Comparison of ENCODE assay signal across 8 mouse cellular contexts in genomic region chr9:77750133-77751060, GRCm38 (mm10). TPM values are rescaled to one million over a fixed set of nuclear protein-coding genes. Genes with fewer than 3 reads are reported as not detected.
A peak's percentile ranks its signal among the peaks of the same experiment; 100 is the strongest.
DNase-seq lines count a peak whose midpoint lies in the region; ATAC-seq and TF ChIP-seq lines count a peak whose summit lies in the region.

No protein-coding gene starts in this region.

- under 1% methylated on average over 79 of the region's 79 CpGs for WGBS in forebrain, embryonic 11.5 days
- WGBS in heart, embryonic 16.5 days = under 1% methylated on average over 76 of the region's 79 CpGs
- under 1% methylated on average over 79 of the region's 79 CpGs for WGBS in liver, embryonic 15.5 days (ENCODE audit: insufficient replicate concordance)
- under 1% methylated on average over 79 of the region's 79 CpGs for WGBS in neural tube, embryonic 11.5 days
- under 1% methylated on average over 79 of the region's 79 CpGs for WGBS in stomach, embryonic 16.5 days

- H3K4me3 ChIP-seq in E14TG2a.4 (replicated peaks; ENCODE audit: low read length) = peak overlapping the region; percentile 81
- peak overlapping the region; percentile 57 for H3K4me3 ChIP-seq in forebrain, embryonic 11.5 days (ENCODE audit: low read depth, low read length)
- H3K4me3 ChIP-seq in heart, embryonic 16.5 days (ENCODE audit: low read length) = peak overlapping the region; percentile 73
- H3K4me3 ChIP-seq in liver, embryonic 15.5 days (replicated peaks) = peak overlapping the region; percentile 76
- peak overlapping the region; percentile 56 for H3K4me3 ChIP-seq in neural tube, embryonic 11.5 days (ENCODE audit: low read depth, low read length)
- peak overlapping the region; percentile 75 for H3K4me3 ChIP-seq in stomach, embryonic 16.5 days (replicated peaks; ENCODE audit: low read length)

- no peaks in the 10 kb centered on the region for H3K36me3 ChIP-seq in E14TG2a.4 (ENCODE audit: insufficient read depth, low read length)
- H3K36me3 ChIP-seq in forebrain, embryonic 11.5 days (ENCODE audit: control insufficient read depth, insufficient read depth, low read length) = no peaks in the 10 kb centered on the region
- H3K36me3 ChIP-seq in heart, embryonic 16.5 days (ENCODE audit: control insufficient read depth, insufficient read depth) = no peaks in the 10 kb centered on the region
- no peaks in the 10 kb centered on the region for H3K36me3 ChIP-seq in liver, embryonic 15.5 days (replicated peaks)
- H3K36me3 ChIP-seq in neural tube, embryonic 11.5 days (ENCODE audit: control insufficient read depth, insufficient read depth, low read length) = no peaks in the 10 kb centered on the region
- H3K36me3 ChIP-seq in stomach, embryonic 16.5 days (ENCODE audit: control insufficient read depth, insufficient read depth, low read length) = no peaks in the 10 kb centered on the region

- peaks cover 10% of the 10 kb centered on the region for H3K9me3 ChIP-seq in E14TG2a.4 (ENCODE audit: low read length)
- H3K9me3 ChIP-seq in forebrain, embryonic 11.5 days (ENCODE audit: control insufficient read depth, low read length) = no peaks in the 10 kb centered on the region
- H3K9me3 ChIP-seq in heart, embryonic 16.5 days (replicated peaks; ENCODE audit: control insufficient read depth, low read length) = no peaks in the 10 kb centered on the region
- H3K9me3 ChIP-seq in liver, embryonic 15.5 days (replicated peaks) = no peaks in the 10 kb centered on the region
- H3K9me3 ChIP-seq in neural tube, embryonic 11.5 days (ENCODE audit: control insufficient read depth, low read length) = no peaks in the 10 kb centered on the region
- no peaks in the 10 kb centered on the region for H3K9me3 ChIP-seq in stomach, embryonic 16.5 days (replicated peaks; ENCODE audit: control insufficient read depth, low read length)

- DNase-seq in c-Kit-positive CD71-positive TER-119-negative erythroid progenitor cells, embryonic 14.5 days (ENCODE audit: low read depth) = peak; percentile 70
- DNase-seq in forebrain, embryonic 11.5 days (ENCODE audit: low spot score) = peak; percentile 94
- peak; percentile 96 to 98 for DNase-seq in kidney, postnatal 36 days
- DNase-seq in neural tube, embryonic 11.5 days (ENCODE audit: low spot score) = peak; percentile 93

- H3K4me1 ChIP-seq in E14TG2a.4 (replicated peaks; ENCODE audit: low read depth, low read length) = peaks cover 21% of the 10 kb centered on the region
- no peaks in the 10 kb centered on the region; the same call in 1 of the 2 replicates for H3K4me1 ChIP-seq in forebrain, embryonic 11.5 days (replicated peaks; ENCODE audit: control insufficient read depth, insufficient read depth, low read length)
- peaks cover 9% of the 10 kb centered on the region for H3K4me1 ChIP-seq in heart, embryonic 16.5 days (ENCODE audit: control insufficient read depth, insufficient read depth, low read length)
- peaks cover 32% of the 10 kb centered on the region for H3K4me1 ChIP-seq in liver, embryonic 15.5 days (replicated peaks)
- no peaks in the 10 kb centered on the region for H3K4me1 ChIP-seq in neural tube, embryonic 11.5 days (ENCODE audit: control insufficient read depth, insufficient read depth, low read length)
- H3K4me1 ChIP-seq in stomach, embryonic 16.5 days (ENCODE audit: control insufficient read depth, insufficient read depth, low read length) = peaks cover 10% of the 10 kb centered on the region; the same call in 1 of the 2 replicates

- TF ChIP-seq CTCF in E14TG2a.4 (conservative IDR thresholded peaks at IDR 0.05; ENCODE audit: low read length) = no peak

- H3K27me3 ChIP-seq in E14TG2a.4 (ENCODE audit: insufficient read depth, low read length) = peaks cover 4% of the 10 kb centered on the region; the same call in 1 of the 2 replicates
- H3K27me3 ChIP-seq in forebrain, embryonic 11.5 days (ENCODE audit: control insufficient read depth, insufficient read depth, low read length) = no peaks in the 10 kb centered on the region
- H3K27me3 ChIP-seq in heart, embryonic 16.5 days (ENCODE audit: control insufficient read depth, insufficient read depth, low read length) = no peaks in the 10 kb centered on the region
- peaks cover 13% of the 10 kb centered on the region; the same call in 1 of the 2 replicates for H3K27me3 ChIP-seq in liver, embryonic 15.5 days
- H3K27me3 ChIP-seq in neural tube, embryonic 11.5 days (ENCODE audit: control insufficient read depth, insufficient read depth, low read length) = no peaks in the 10 kb centered on the region
- H3K27me3 ChIP-seq in stomach, embryonic 16.5 days (ENCODE audit: control insufficient read depth, insufficient read depth, low read length) = no peaks in the 10 kb centered on the region

- H3K9ac ChIP-seq in forebrain, embryonic 11.5 days (ENCODE audit: low read length) = peak overlapping the region; percentile 72
- H3K9ac ChIP-seq in heart, embryonic 16.5 days (ENCODE audit: low read length) = peak overlapping the region; percentile 84
- H3K9ac ChIP-seq in liver, embryonic 15.5 days = peak overlapping the region; percentile 75
- peak overlapping the region; percentile 61 for H3K9ac ChIP-seq in neural tube, embryonic 11.5 days (ENCODE audit: low read length)
- peak overlapping the region; percentile 77 for H3K9ac ChIP-seq in stomach, embryonic 16.5 days (ENCODE audit: low read length)

- ATAC-seq in forebrain, embryonic 11.5 days (replicated peaks; ENCODE audit: low FRiP score) = peak; percentile 86
- peak; percentile 86 for ATAC-seq in heart, embryonic 16.5 days (replicated peaks; ENCODE audit: extremely low read depth, insufficient read depth, low FRiP score)
- ATAC-seq in liver, embryonic 15.5 days (ENCODE audit: insufficient read depth) = peak; percentile 79
- peak; percentile 81 for ATAC-seq in neural tube, embryonic 11.5 days (ENCODE audit: insufficient read depth, low FRiP score, low TSS enrichment)
- ATAC-seq in stomach, embryonic 16.5 days (ENCODE audit: insufficient read depth, low FRiP score) = peak; percentile 84

- H3K27ac ChIP-seq in forebrain, embryonic 11.5 days (ENCODE audit: low read depth, low read length) = peak overlapping the region; percentile 82
- peak overlapping the region; percentile 86 for H3K27ac ChIP-seq in heart, embryonic 16.5 days (ENCODE audit: low read length)
- peak overlapping the region; percentile 92 for H3K27ac ChIP-seq in liver, embryonic 15.5 days (replicated peaks)
- peak overlapping the region; percentile 80 for H3K27ac ChIP-seq in neural tube, embryonic 11.5 days (ENCODE audit: low read depth, low read length)
- H3K27ac ChIP-seq in stomach, embryonic 16.5 days (ENCODE audit: low read length) = peak overlapping the region; percentile 91

- peak overlapping the region; percentile 71 for H3K4me2 ChIP-seq in forebrain, embryonic 11.5 days (ENCODE audit: low read depth, low read length, severe bottlenecking)
- peak overlapping the region; percentile 75 for H3K4me2 ChIP-seq in heart, embryonic 16.5 days (ENCODE audit: low read depth, low read length)
- peak overlapping the region; percentile 97 for H3K4me2 ChIP-seq in liver, embryonic 15.5 days
- H3K4me2 ChIP-seq in neural tube, embryonic 11.5 days (ENCODE audit: low read depth) = peak overlapping the region; percentile 51
- peak overlapping the region; percentile 90 for H3K4me2 ChIP-seq in stomach, embryonic 16.5 days (ENCODE audit: low read depth, low read length)

RNA-seq across cellular contexts. Expression of gene Gclc, which starts 3.9 kb away (rescaled TPM):
- 23.6 and 24.7 TPM in 2 replicates for polyA plus RNA-seq in forebrain, embryonic 11.5 days (2014; fragmentation: Nextera tagmentation; extraction: Ambion mirVana)
- 6.6 and 7.4 TPM in 2 replicates for polyA plus RNA-seq in heart, embryonic 16.5 days (2015; fragmentation: Nextera tagmentation; extraction: Ambion mirVana)
- polyA plus RNA-seq in liver, embryonic 15.5 days (2015; fragmentation: Nextera tagmentation; extraction: Ambion mirVana) = 24.9 and 28.6 TPM in 2 replicates
- 20.4 and 22.5 TPM in 2 replicates for polyA plus RNA-seq in neural tube, embryonic 11.5 days (2014; fragmentation: Nextera tagmentation; extraction: Ambion mirVana)
- polyA plus RNA-seq in stomach, embryonic 16.5 days (2015; fragmentation: Nextera tagmentation; extraction: Ambion mirVana) = 9.8 and 10.9 TPM in 2 replicates

Comparison
In these comparisons a context has a peak if more than half of its experiments do, and no peak if none do; other contexts are left out.
1. Peak in every context shown above with its lines: DNase-seq, ATAC-seq, H3K4me3 ChIP-seq and H3K27ac ChIP-seq.